Mouse (Mus musculus) neutrophil, adult 5-6 weeks (primary cell): ENCODE data around the gene Cyp2c23. TPM values are rescaled to one million over a fixed set of nuclear protein-coding genes. Genes with fewer than 3 reads are reported as not detected.

ENCODE experiments used
- ATAC-seq: fragments of 151-379, 151-347 bp; 2 replicates; pipeline ENCODE4 v1.8.0; 2017; ENCODE audit warnings: mild to moderate bottlenecking, moderate TSS enrichment; ENCODE audit not compliant: insufficient number of reproducible peaks, poor library complexity, low FRiP score, severe bottlenecking; ENCODE audit errors: extremely low read depth
- total RNA-seq: library from RNA; stranded (forward); fragments of 200-1000 nt; gene quantifications from 2 replicates; pipeline ENCODE4 v1.2.3, GENCODE M21; 2017

The Cyp2c23 gene
- total RNA-seq, 1 experiment from 2014 or later = not detected

GRCm38 (mm10) chr19:43980711-43981110 is 48.3 kb downstream of the Cyp2c23 start:
- no peak for ATAC-seq

GRCm38 (mm10) chr19:43977799-43978198 is 51.2 kb downstream of the Cyp2c23 start:
- no peak for ATAC-seq

GRCm38 (mm10) chr19:43976661-43977060 is 52.3 kb downstream of the Cyp2c23 start:
- ATAC-seq = no peak

- no peak for ATAC-seq
Observed at GRCm38 (mm10) chr19:43974221-43974620, 54.8 kb downstream of the Cyp2c23 start.

GRCm38 (mm10) chr19:43973711-43974110 is 55.3 kb downstream of the Cyp2c23 start:
- no peak for ATAC-seq

- ATAC-seq = no peak
Observed at GRCm38 (mm10) chr19:43972129-43972528, 56.9 kb downstream of the Cyp2c23 start.

GRCm38 (mm10) chr19:43968436-43969026 is 60.5 kb downstream of the Cyp2c23 start:
- no peak for ATAC-seq

- ATAC-seq = no peak
Observed at GRCm38 (mm10) chr19:43966481-43966880, 62.5 kb downstream of the Cyp2c23 start.

- peak; percentile 46 for ATAC-seq
Observed at GRCm38 (mm10) chr19:43965496-43966085, 63.4 kb downstream of the Cyp2c23 start.

- ATAC-seq = no peak
Observed at GRCm38 (mm10) chr19:43962795-43963194, 66.2 kb downstream of the Cyp2c23 start.

GRCm38 (mm10) chr19:43961185-43961584 is 67.8 kb downstream of the Cyp2c23 start:
- ATAC-seq = no peak

- no peak for ATAC-seq
Observed at GRCm38 (mm10) chr19:43960014-43960413, 69.0 kb downstream of the Cyp2c23 start.

GRCm38 (mm10) chr19:43959162-43959561 is 69.8 kb downstream of the Cyp2c23 start:
- ATAC-seq = peak; percentile 75

- ATAC-seq = no peak
Observed at GRCm38 (mm10) chr19:43957881-43958280, 71.1 kb downstream of the Cyp2c23 start.

- ATAC-seq = no peak
Observed at GRCm38 (mm10) chr19:43957402-43957801, 71.6 kb downstream of the Cyp2c23 start.

GRCm38 (mm10) chr19:43955266-43955665 is 73.7 kb downstream of the Cyp2c23 start:
- ATAC-seq = no peak

Other genes with a start within 250 kb of the Cyp2c23 start
- 0.74 and 1.7 TPM in 2 replicates for gene Abcc2, start 247.0 kb downstream of the Cyp2c23 start, total RNA-seq
- 26.2 and 29.7 TPM in 2 replicates for gene Dnmbp, start 89.0 kb downstream of the Cyp2c23 start, total RNA-seq
- gene Cpn1, start 42.7 kb downstream of the Cyp2c23 start, total RNA-seq = not detected in 2 replicates
- 15.1 and 18.3 TPM in 2 replicates for gene Erlin1, start 40.6 kb upstream of the Cyp2c23 start, total RNA-seq
- gene Chuk, start 78.3 kb upstream of the Cyp2c23 start, total RNA-seq = 132 and 136 TPM in 2 replicates
- gene Cwf19l1, start 106.7 kb upstream of the Cyp2c23 start, total RNA-seq = 16.0 and 20.7 TPM in 2 replicates
- 141 and 160 TPM in 2 replicates for gene Bloc1s2, start 117.2 kb upstream of the Cyp2c23 start, total RNA-seq
- not detected in 2 replicates for gene Pkd2l1, start 163.2 kb upstream of the Cyp2c23 start, total RNA-seq
- gene Scd3, start 174.1 kb upstream of the Cyp2c23 start, total RNA-seq = not detected in 2 replicates